Mouse (Mus musculus) erythroblast, embryonic 14.5 days (primary cell): ENCODE data around the gene Ifitm2. TPM values are rescaled to one million over a fixed set of nuclear protein-coding genes. Genes with fewer than 3 reads are reported as not detected.

ENCODE experiments used
- H3K27me3 ChIP-seq: 2 replicates; pipeline ENCODE4 v1.6.1; 2012; ENCODE audit warnings: inconsistent platforms; ENCODE audit not compliant: control insufficient read depth
- H3K36me3 ChIP-seq: 2 replicates; pipeline ENCODE4 v1.6.1; 2012; ENCODE audit warnings: mild to moderate bottlenecking, inconsistent platforms; ENCODE audit not compliant: control insufficient read depth
- H3K4me1 ChIP-seq: 2 replicates; pipeline ENCODE4 v1.6.1; 2012; ENCODE audit warnings: inconsistent platforms; ENCODE audit not compliant: control insufficient read depth
- H3K4me3 ChIP-seq: replicated peaks from 2 replicates; pipeline ENCODE3; 2012; ENCODE audit warnings: moderate library complexity, mild to moderate bottlenecking, inconsistent platforms
- H3K9me3 ChIP-seq: 2 replicates; pipeline ENCODE4 v1.6.1; 2012; ENCODE audit warnings: low read length, inconsistent platforms, mixed read lengths; ENCODE audit not compliant: control insufficient read depth
- GATA1 ChIP-seq: IDR thresholded peaks from 2 replicates; pipeline ENCODE4 v1.6.1; 2012; ENCODE audit warnings: low read length, inconsistent platforms, mixed read lengths
- TAL1 ChIP-seq: IDR thresholded peaks from 3 replicates; pipeline ENCODE4 v1.6.1; 2012; ENCODE audit warnings: low read length, inconsistent platforms, mixed read lengths
- polyA plus RNA-seq: library from polyadenylated mRNA; stranded (reverse); fragments of >175 nt; gene quantifications from 2 replicates; pipeline ENCODE4 v1.2.3, GENCODE M21; 2012

Gene Ifitm2
- 3.3 and 3.7 TPM in 2 replicates for polyA plus RNA-seq

DNA sequence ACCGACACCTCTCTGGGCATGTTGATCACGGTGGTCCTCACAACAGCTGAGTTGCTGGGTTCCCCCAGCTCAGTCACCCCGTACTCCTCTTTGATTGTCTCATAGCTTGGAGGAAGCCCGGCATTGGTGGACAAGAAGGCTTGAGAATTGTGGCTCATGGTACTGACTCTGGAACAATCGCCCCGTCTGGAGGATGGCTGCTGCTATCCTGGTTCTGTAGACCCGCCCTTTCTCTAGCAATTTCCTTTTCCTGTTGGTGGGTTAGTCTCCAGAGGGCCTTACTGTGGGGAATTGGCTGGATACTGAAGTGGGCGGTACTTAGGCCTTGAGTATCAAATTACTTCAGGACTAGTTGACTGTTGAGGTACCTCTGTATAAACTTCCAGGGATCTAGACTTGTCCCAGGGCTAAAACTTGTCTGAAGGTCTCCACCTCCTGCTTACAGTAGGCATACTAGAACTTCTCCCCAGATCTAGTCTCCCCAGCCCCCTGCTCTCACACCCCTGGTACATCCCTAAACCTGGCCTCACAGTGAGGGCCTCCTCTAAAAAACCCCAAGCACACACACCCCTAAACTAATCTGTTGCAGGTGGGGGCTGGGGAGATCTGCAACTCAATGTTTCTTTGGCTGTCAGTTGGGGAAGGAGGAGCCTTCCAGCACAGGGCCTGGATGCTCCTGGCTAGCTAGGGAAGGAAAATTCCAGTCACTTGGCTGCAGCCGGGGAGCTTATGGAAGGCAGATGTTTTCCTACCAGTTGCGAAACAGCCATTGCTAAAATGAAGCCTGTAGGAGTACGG lies at the start of gene Ifitm2, which contains the start of gene Gm45717:
Gene Ifitm2, minus strand, starts transcription at position 230 of the 798 bp plus-strand sequence.
Gene Gm45717, minus strand, starts transcription at position 180 of the 798 bp plus-strand sequence.
- Histone ChIP-seq H3K36me3 (peaks cover 6% of the 10 kb centered on the region; the same call in 1 of the 2 replicates), H3K4me3 (peak within 1 kb of the TSS; percentile 56), H3K27me3 (no peaks in the 10 kb centered on the region), H3K9me3 (no peaks in the 10 kb centered on the region), H3K4me1 (peaks cover 19% of the 10 kb centered on the region)
- TF ChIP-seq GATA1 = no peak
- no peak for TF ChIP-seq TAL1

DNA sequence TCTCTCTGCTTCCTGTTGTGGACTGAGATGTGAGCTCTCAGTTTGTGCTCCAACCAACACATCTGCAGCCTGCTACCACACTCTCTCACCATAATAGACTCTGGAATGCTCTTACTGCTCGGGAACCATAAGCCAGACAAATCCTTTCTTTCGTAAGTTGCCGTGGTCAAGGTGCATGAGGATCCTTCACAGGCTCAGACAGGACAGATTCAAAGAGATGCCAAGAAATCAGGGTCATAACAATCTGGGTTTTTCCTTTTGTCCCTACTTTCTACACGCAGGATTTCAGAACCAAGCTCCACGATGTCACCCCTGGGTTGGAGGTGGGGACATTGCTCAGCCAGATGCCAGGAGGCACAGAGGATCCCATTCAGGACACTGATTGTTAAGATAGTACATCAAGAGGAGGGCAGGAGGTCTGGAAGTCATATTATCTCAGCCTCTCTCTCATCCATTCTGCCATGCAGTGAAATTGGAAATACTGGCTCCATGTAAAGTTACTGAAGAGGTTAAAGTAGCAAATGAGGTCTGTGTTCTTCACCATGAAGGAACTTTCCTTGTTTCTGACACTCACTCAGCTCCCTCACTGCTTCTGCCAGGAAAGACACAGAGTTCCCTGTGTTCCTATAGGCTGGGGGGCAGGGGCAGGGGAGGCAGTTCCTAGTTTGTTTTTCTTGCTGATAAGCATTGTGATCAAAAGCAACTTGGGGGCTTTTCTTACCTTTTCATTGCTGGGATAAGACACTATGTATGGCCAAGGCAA lies 47.6 kb upstream of the Ifitm2 start:
- no peaks in the 10 kb centered on the region for H3K9me3 ChIP-seq
- H3K4me1 ChIP-seq = peaks cover 1% of the 10 kb centered on the region; the same call in 1 of the 2 replicates
- H3K27me3 ChIP-seq = peaks cover 3% of the 10 kb centered on the region
- H3K4me3 ChIP-seq = no peak overlapping the region
- TF ChIP-seq TAL1 (no peak), GATA1 (no peak)
- H3K36me3 ChIP-seq = no peaks in the 10 kb centered on the region

DNA sequence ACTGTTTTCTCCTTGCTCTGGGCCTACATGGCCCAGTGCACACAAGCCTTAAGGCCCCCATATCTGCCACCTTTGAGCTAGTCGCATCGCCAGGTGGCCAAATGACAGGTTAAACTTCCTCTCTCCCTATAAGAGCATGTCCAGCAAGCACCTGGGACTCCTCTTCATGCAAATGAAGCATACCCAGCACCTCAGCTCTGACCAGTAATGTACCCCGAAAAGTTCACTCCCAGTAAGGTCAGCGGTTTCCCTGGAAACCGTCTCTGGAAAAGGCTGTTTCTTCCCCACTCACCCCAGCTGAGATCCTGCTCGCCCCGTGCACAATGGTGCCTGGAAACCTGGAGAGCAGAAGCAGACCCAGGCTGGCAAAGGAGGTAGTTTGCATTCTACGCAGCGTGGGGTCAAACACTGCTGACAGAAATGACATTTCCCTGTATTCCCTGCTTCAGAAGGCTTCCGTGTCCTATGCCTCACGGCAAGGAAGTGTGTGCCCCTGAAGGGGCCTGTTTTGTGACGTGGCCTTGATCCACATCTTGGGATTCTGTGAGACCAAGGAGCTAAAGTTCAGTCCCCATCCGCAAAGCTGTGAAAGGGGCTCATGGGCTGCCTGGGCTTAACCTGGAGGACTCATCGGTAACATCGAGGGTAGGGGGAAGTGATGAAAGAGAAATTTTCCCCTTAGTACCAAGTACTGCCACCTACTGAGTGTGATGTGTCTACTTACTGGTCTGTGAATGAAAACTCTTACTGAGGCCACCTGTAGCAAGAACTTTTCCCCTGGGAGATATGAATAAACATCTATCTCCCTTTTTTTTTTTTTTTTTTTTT lies 45.3 kb upstream of the Ifitm2 start:
- Histone ChIP-seq H3K27me3 (no peaks in the 10 kb centered on the region), H3K9me3 (no peaks in the 10 kb centered on the region), H3K36me3 (no peaks in the 10 kb centered on the region), H3K4me3 (no peak overlapping the region), H3K4me1 (no peaks in the 10 kb centered on the region)
- TF ChIP-seq GATA1 = no peak
- no peak for TF ChIP-seq TAL1

DNA sequence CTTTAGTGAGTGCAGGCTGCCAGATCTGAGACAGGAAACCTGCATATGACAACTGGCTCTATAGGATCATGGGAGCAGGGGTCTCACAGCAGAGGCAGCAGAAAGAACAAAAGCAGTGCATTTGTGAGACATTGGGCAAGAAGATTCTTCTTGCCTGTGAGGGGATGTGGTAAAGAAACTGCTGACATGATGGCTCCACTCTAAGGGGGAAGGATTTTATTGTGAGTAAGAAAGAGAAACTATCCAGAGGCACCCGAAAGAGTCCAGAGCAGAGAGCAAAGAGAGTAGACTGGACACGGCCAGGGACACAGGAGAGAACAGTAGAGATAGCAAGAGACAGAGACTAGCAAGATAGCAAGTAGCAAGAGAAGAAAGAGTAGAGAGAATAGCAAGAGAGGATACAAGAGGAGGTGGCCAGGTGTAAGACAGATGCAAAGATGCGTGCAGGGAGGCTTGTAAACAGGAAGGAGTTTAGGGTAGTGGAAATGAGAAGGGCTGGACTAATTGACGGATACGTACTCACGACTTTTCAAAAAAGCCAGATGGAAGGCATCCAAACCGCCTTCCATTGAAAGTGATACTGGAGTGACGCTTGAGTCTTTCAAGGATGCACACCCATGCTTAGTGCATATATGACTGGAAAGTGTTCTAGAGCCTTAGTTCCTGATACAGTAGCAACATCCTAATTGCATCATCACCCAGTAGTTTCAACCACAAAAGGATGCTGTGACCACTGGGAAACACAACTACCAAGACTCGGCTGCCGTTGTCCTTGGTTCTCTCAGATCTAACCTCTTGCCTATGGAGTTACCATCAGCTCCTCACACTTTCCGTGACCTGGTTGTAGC lies 43.3 kb upstream of the Ifitm2 start:
- Histone ChIP-seq H3K4me1 (no peaks in the 10 kb centered on the region), H3K27me3 (no peaks in the 10 kb centered on the region), H3K9me3 (no peaks in the 10 kb centered on the region), H3K4me3 (no peak overlapping the region), H3K36me3 (no peaks in the 10 kb centered on the region)
- TF ChIP-seq GATA1 (no peak), TAL1 (no peak)

DNA sequence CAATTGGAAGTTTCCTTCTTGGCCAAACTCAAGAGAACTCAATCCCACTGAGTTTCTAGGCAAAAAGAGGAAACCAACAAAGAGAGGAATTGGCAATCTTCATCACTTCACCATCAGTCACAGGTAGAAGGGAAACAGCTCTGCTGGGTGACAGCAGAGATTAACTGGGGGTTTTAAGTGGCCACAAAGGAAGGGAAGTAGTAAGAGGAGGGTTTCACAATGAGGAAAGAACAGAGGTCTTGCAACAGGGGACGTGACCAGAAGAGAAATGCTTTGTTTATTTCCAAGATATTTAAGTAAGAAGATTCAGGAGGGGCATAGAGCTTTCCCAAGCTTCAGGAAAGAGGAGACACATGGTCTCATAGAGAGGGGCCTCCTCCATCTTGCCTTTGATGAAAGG lies 42.0 kb upstream of the Ifitm2 start:
- H3K36me3 ChIP-seq = no peaks in the 10 kb centered on the region
- H3K4me1 ChIP-seq = no peaks in the 10 kb centered on the region
- TF ChIP-seq TAL1 = no peak
- no peak for TF ChIP-seq GATA1
- H3K9me3 ChIP-seq = no peaks in the 10 kb centered on the region
- no peaks in the 10 kb centered on the region for H3K27me3 ChIP-seq
- no peak overlapping the region for H3K4me3 ChIP-seq

DNA sequence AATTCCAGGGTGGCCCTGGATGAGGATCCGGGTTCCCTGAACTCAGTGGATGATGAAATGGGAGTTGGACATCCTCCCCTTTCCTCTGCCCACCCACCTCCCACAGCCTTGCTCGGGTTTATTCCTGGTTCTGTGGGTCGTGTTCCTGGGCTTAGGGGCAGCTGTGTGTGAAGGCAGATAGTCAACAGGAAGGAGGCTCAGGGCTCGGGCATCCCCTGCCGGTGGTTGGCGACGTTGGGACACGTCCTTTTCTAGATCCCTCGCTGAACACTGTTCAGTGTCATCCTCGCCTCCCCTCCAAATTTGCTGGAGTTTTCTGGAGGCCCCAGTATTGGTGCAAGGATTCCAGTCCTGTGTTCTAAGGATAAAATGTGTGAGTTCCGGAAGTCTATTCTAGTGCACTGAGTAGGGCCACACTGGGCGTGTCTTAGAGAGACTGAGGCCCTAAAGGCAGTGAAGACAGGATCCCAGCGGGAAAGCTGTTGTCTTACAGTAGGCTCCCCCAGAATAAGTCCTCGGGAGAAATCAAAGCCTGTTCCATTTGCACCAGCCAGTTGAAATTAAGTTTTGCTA lies 35.4 kb upstream of the Ifitm2 start:
- peaks cover 4% of the 10 kb centered on the region; the same call in 1 of the 2 replicates for H3K4me1 ChIP-seq
- TF ChIP-seq GATA1 (no peak), TAL1 (no peak)

DNA sequence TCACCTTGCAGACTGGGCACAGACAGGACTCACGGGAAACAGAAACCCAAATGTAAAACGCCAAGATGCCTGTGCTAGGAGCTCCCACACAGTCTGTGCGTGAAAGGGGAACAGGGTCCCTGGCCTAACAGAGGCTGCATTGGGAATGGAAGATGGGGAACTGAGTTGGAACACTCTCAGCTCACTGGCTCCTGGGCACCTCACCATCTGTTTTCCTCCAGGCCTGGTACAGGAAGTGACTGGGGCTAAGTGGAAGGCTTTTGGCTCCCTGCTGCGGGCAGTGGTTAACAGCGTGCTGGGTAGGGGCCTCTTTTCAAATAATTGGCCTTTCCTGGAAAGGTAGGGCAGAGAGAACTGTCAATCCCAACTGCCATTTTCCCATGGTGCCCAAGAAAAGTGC lies 34.8 kb upstream of the Ifitm2 start:
- Histone ChIP-seq H3K36me3 (no peaks in the 10 kb centered on the region), H3K9me3 (no peaks in the 10 kb centered on the region), H3K4me3 (no peak overlapping the region), H3K27me3 (no peaks in the 10 kb centered on the region), H3K4me1 (peaks cover 4% of the 10 kb centered on the region; the same call in 1 of the 2 replicates)
- TF ChIP-seq TAL1 (no peak), GATA1 (no peak)

More for the DNA sequence above, 35.4 kb upstream of the Ifitm2 start:
- H3K4me3 ChIP-seq = no peak overlapping the region
- H3K9me3 ChIP-seq = no peaks in the 10 kb centered on the region
- no peaks in the 10 kb centered on the region for H3K36me3 ChIP-seq
- H3K27me3 ChIP-seq = no peaks in the 10 kb centered on the region

DNA sequence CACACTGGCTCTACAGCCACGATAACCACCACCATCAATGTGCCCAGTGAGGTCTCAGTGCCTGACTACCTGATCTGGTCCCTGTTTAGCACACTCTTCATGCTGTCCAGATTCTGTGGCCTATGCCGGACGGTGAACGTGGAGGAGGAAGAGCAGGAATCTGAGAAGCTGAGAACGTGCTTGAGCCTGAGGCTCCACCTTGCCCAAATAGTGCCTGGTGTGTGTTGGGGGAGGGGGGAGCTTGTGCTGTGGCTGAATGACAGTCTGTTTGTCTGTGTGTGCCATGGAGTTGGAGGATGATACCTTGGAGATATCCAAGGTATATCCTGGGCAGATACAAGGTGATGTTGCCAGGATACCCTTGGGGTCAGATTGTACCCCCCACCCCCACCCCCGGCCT lies 34.4 kb upstream of the Ifitm2 start:
- no peaks in the 10 kb centered on the region for H3K36me3 ChIP-seq
- no peaks in the 10 kb centered on the region for H3K9me3 ChIP-seq
- H3K4me3 ChIP-seq = no peak overlapping the region
- TF ChIP-seq GATA1 (no peak), TAL1 (no peak)
- peaks cover 4% of the 10 kb centered on the region; the same call in 1 of the 2 replicates for H3K4me1 ChIP-seq
- no peaks in the 10 kb centered on the region for H3K27me3 ChIP-seq
